Mouse (Mus musculus) thymus, adult 2 months (tissue): Measurements from ENCODE around the gene Gba. TPM values are rescaled to one million over a fixed set of nuclear protein-coding genes. Genes with fewer than 3 reads are reported as not detected.
A peak's percentile ranks its signal among the peaks of the same experiment; 100 is the strongest.

Source experiments
- DNase-seq: peaks from one replicate; pipeline ENCODE4 v3.0.0; 2021
- H3K27ac ChIP-seq: fragments of 200-500 bp; 2 replicates; pipeline ENCODE4 v1.5.1; 2012; ENCODE audit warnings: low read length, control low read depth; ENCODE audit not compliant: control insufficient read depth, insufficient read depth
- H3K27me3 ChIP-seq: fragments of 200-500 bp; 2 replicates; pipeline ENCODE4 v1.6.1; 2012; ENCODE audit warnings: mild to moderate bottlenecking, low read length, moderate library complexity, mixed read lengths; ENCODE audit not compliant: control insufficient read depth, insufficient read depth
- H3K36me3 ChIP-seq: fragments of 200-500 bp; 2 replicates; pipeline ENCODE4 v1.6.1; 2012; ENCODE audit warnings: mild to moderate bottlenecking, low read length, moderate library complexity; ENCODE audit not compliant: control insufficient read depth, insufficient read depth
- H3K4me1 ChIP-seq: fragments of 200-500 bp; replicated peaks from 2 replicates; pipeline ENCODE4 v1.6.1; 2012; ENCODE audit warnings: low read length; ENCODE audit not compliant: control insufficient read depth, insufficient read depth
- H3K4me3 ChIP-seq: fragments of 200-500 bp; 2 replicates; pipeline ENCODE4 v1.5.1; 2012; ENCODE audit warnings: mild to moderate bottlenecking, low read length, control low read depth, moderate library complexity; ENCODE audit not compliant: control insufficient read depth, insufficient read depth
- CTCF ChIP-seq: fragments of 200-500 bp; IDR thresholded peaks from 2 replicates; pipeline ENCODE4 v1.5.1; 2012; ENCODE audit warnings: mild to moderate bottlenecking, control low read depth, low read length, moderate library complexity, borderline replicate concordance; ENCODE audit not compliant: control insufficient read depth, poor library complexity, insufficient read depth; ENCODE audit errors: extremely low read depth
- POLR2A ChIP-seq: fragments of 200-500 bp; IDR thresholded peaks from 2 replicates; pipeline ENCODE4 v1.6.1; 2012; ENCODE audit warnings: mild to moderate bottlenecking, low read length, control low read depth, moderate library complexity; ENCODE audit not compliant: control insufficient read depth, poor library complexity, insufficient read depth; ENCODE audit errors: extremely low read depth
- WGBS: fragments of 180-500 bp; shearing (Covaris S2); methylation state at CpG from one replicate; pipeline ENCODE4 v1.1.7; 2018; 5-methylcytosine and 5-hydroxymethylcytosine counted together
- polyA plus RNA-seq: library from polyadenylated mRNA; depleted of rRNA; stranded (reverse); fragments of >200 nt; gene quantifications from 2 replicates; pipeline ENCODE4 v1.2.3, GENCODE M21; 2012

Gba gene
- polyA plus RNA-seq, 1 experiment: 117 TPM

DNA sequence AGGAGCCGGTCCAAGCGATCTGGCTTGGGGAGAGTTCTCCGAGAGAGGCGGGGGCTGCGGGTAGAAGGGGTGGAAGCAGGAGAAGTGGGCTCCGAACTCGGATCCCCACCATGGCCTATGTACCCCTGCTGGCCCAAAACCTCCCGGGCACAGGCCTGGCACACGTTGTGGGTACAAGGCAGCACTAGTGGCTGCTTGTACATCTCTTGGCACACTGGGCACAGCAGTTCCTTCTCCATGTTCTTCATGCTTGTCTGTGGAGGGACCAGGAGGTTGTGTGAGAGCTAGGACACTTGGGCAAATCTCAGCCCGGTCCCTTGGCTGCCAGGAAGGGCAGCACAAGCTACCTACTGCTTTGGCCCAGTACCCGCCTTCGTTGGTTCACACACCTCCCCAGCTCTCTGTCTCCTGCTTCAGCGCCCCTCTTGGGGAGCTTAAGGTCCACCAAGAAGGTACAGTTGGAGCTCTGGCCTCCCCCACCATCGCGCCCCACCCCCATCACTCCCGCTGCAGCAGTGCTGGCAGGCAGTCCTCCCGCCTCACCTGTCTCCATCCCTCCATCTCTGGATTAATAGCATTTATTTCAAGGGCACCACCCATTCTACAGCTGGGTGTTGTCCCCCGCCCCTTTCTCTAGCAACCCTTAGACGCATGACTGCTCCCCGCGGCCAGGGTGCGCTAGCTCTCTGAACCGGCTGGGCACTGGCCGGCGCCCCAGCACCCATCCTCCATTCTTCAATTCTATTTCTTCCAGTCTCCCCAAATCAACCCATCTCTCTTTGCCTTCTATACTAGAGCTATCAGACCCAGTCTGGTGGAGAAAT lies 41.6 kb downstream of the Gba start:
- DNase-seq: peak; percentile 47
- H3K27ac ChIP-seq: no peak overlapping the region
- no peaks in the 10 kb centered on the region for H3K27me3 ChIP-seq
- H3K4me3 ChIP-seq: peak overlapping the region; percentile 22
- no peaks in the 10 kb centered on the region for H3K36me3 ChIP-seq
- H3K4me1 ChIP-seq: peaks cover 31% of the 10 kb centered on the region
- TF ChIP-seq CTCF (no peak), POLR2A (no peak)
- WGBS: 49% methylated on average over 25 of the region's 25 CpGs

DNA sequence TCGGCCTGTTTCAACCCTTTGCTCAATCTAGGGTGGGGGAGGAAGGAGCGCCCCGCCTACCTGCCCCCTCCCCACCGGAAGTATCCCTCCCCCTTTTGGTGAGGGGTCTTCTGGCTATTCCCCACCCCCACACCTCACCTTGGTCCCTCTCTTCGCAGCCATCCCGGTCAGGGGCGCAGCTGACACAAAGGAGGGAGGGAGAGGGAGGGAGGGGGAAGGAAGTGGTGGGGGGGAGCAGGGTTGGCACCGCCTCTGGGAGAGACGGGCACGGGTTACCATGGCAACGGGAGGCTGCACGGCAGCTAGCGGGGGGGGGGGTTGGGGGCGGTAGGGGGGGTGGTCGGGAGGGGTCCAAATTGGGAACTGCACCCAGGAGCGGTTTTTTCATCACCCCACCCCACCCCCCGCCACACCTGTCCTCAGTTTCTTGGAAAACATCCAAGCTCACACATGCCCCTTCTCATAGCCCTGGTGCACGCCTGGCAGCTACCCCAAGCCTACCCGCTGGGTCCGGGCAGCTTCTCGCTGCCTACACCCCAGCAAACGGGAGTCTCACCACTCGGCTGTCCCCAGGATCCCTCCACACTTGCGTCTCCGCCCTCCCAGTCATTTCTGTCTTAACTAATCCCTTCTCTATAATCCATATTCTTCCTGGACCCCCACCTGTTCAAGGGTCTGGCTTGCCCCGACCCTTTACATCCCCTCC lies 42.4 kb downstream of the Gba start:
- DNase-seq: peak; percentile 60
- H3K27ac ChIP-seq: peak overlapping the region; percentile 8; the same call in 1 of the 2 replicates
- no peaks in the 10 kb centered on the region for H3K36me3 ChIP-seq
- peak overlapping the region; percentile 23 for H3K4me3 ChIP-seq
- under 1% methylated on average over 19 of the region's 26 CpGs for WGBS
- H3K4me1 ChIP-seq: peaks cover 31% of the 10 kb centered on the region
- TF ChIP-seq CTCF (no peak), POLR2A (no peak)
- no peaks in the 10 kb centered on the region for H3K27me3 ChIP-seq

DNA sequence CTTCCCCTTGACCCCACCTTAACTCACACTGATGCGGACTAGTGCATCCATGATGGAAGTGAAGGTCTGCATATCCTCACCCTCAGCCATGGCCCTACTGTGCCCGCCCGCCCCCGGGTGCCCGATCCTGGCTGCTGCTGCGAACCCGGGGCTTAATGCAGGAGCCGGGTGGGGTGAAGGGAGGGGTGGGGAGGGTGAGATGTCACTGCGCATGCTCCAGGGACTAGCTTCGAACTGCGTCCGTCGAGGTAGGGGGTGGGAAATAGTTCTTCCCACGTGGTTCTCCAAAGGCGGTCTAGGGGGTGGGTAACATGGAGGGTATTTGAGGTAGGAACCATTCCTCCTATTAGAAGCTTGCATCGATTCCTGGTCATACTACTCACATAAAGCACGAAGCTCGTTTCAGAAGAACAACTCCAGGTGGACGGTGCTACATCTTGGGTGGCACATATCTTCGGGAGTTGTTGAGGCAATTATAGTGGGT lies 43.0 kb downstream of the Gba start, which contains the start of gene Krtcap2:
Gene Krtcap2 (plus strand): TSS at position 279 of the 484 bp plus-strand sequence.
- TF ChIP-seq POLR2A: no peak
- TF ChIP-seq CTCF: no peak
- H3K4me3 ChIP-seq: peak within 1 kb of the TSS; percentile 62
- H3K4me1 ChIP-seq: peaks cover 35% of the 10 kb centered on the region
- H3K36me3 ChIP-seq: no peaks in the 10 kb centered on the region
- 5% methylated on average over 20 of the region's 20 CpGs for WGBS
- H3K27ac ChIP-seq: peak within 1 kb of the TSS; percentile 8; the same call in 1 of the 2 replicates
- H3K27me3 ChIP-seq: no peaks in the 10 kb centered on the region
- peak; percentile 39 for DNase-seq

GRCm38 (mm10) chr3:89246261-89247100 lies 43.8 kb downstream of the Gba start, which contains the start of gene Trim46:
TSS of gene Trim46 (minus strand) at chr3:89246309.
- peak; percentile 87 for DNase-seq
- peaks cover 42% of the 10 kb centered on the region for H3K4me1 ChIP-seq

DNA sequence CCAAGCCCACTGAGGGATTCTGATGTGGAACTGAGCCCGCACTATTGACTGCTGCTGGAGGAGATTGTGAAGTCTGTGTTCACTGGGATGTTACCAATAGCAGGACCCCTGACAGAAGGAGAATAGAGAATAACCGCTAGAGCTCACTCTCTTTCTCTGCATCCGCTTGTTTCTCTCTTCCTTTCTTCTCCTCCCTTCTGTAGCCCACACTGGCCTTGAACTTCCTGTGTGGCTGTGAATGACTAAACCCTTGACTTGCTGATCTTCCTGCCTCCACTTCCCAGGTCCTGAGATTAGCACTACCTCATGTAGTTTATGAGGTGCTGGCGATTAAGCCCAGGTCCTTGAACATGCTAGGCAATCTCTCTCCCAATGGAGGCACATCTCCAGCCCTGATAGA lies 44.7 kb downstream of the Gba start:
- TF ChIP-seq POLR2A (no peak), CTCF (no peak)
- Histone ChIP-seq H3K27ac (no peak overlapping the region), H3K36me3 (no peaks in the 10 kb centered on the region), H3K27me3 (no peaks in the 10 kb centered on the region), H3K4me1 (peaks cover 49% of the 10 kb centered on the region), H3K4me3 (no peak overlapping the region)
- 50% methylated on average over 4 of the region's 4 CpGs for WGBS
- no peak for DNase-seq

More at GRCm38 (mm10) chr3:89246261-89247100, 43.8 kb downstream of the Gba start, which contains the start of gene Trim46:
- WGBS: under 1% methylated on average over 42 of the region's 42 CpGs
- peak within 1 kb of the TSS; percentile 8; the same call in 1 of the 2 replicates for H3K27ac ChIP-seq
- H3K36me3 ChIP-seq: no peaks in the 10 kb centered on the region
- H3K4me3 ChIP-seq: peak within 1 kb of the TSS; percentile 62
- TF ChIP-seq POLR2A: 0 out of 2 replicates have a peak, but pooled peaks have one; percentile 34
- TF ChIP-seq CTCF: peak; percentile 94
- H3K27me3 ChIP-seq: no peaks in the 10 kb centered on the region
